Mouse (Mus musculus) megakaryocyte, embryonic 14.5 days (primary cell): ENCODE data around the gene Fam13c.

Experiments
- FLI1 ChIP-seq: IDR thresholded peaks from 2 replicates; pipeline ENCODE4 v1.6.1; 2012; ENCODE audit warnings: low read length, inconsistent platforms, mixed read lengths
- GATA1 ChIP-seq: IDR thresholded peaks from 3 replicates; pipeline ENCODE4 v1.6.1; 2012; ENCODE audit warnings: mixed read lengths, low read length, inconsistent platforms, borderline replicate concordance

DNA sequence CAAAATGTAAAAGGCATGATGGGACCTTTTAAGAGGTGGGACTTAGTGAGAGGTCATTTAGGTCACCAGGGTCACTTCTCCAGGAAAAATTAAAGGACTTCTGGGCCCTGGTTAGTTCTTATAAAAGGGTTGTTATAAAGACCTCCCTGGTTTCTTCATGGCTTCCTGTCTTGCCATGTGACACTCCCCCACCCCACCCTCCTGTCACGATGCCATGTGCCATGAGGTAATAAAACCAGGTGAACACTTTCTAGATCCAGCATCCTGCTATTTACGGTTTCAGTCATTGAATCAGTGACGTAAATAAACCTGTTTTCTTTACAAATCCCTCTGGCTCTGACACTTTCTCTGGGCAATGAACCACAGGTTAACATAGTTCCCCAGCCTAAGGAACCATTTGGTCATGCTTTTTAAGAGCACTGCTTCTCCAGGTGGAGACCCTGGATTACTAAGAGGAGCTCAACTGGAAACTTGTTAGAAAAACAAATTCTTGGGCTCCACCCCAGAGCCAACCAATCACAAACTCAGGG is 146.7 kb downstream of the Fam13c start:
- TF ChIP-seq GATA1 (no peak), FLI1 (no peak)
